Mouse (Mus musculus) kidney, postnatal 14 days (tissue): Measurements from ENCODE around the gene Vmn1r213.

Experiments
- DNase-seq: peaks from one replicate; pipeline ENCODE4 v3.0.0; 2022; ENCODE audit warnings: mixed read lengths

Gene Vmn1r213

GRCm38 (mm10) chr13:23007356-23007755 lies at the start of gene Vmn1r213:
Vmn1r213 (plus strand) TSS chr13:23007656.
- no peak for DNase-seq

- DNase-seq = no peak
These were observed 17.1 kb upstream of the Vmn1r213 start for GRCm38 (mm10) chr13:22990214-22990891.

GRCm38 (mm10) chr13:22992178-22992700 lies 15.2 kb upstream of the Vmn1r213 start:
- no peak for DNase-seq

GRCm38 (mm10) chr13:22992721-22993120 lies 14.7 kb upstream of the Vmn1r213 start:
- DNase-seq = no peak

- DNase-seq = no peak
These were observed 10.7 kb downstream of the Vmn1r213 start for GRCm38 (mm10) chr13:23018158-23018557.

- no peak for DNase-seq
These were observed 17.4 kb downstream of the Vmn1r213 start for GRCm38 (mm10) chr13:23024812-23025211.

GRCm38 (mm10) chr13:23030118-23030517 lies 22.7 kb downstream of the Vmn1r213 start, which contains the start of gene Vmn1r214:
Vmn1r214 (plus strand) TSS chr13:23030418.
- DNase-seq = no peak

- no peak for DNase-seq
These were observed 50.3 kb downstream of the Vmn1r213 start for GRCm38 (mm10) chr13:23057778-23058177.
